ENCODE assay signal across 11 mouse cellular contexts in the genomic region with DNA sequence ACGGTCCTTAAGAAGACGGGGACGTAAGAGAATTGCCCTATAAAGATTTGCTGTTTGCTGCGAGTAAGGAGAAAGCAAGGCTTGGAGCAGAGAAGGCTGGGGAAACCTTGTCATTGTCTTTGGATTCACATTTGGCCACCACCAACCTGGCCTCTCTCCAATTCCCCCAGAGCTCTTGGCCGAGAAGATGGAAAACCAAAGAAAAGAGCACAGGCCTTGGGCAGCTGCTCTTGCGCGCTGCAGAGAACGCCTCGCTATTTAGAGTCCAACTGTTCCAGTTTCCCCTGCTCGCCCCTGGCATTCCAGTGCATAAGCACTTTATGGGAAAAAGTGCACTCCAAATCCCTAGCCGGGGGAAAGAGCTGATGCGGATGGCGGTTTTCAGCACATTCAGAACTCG.
A peak's percentile ranks its signal among the peaks of the same experiment; 100 is the strongest.
DNase-seq lines count a peak whose midpoint lies in the region; ATAC-seq and TF ChIP-seq lines count a peak whose summit lies in the region.
"Had no signal": no experiment of that assay in that cellular context is flagged by ENCODE, and none has a peak within 500 bp of the region (broad histone marks: within the 10 kb centered on the region; RNA-seq: fewer than 3 reads in every experiment).

No protein-coding gene starts in this region.

- H3K36me3 ChIP-seq in midbrain, postnatal 0 days (ENCODE audit: insufficient read depth, low read length): no peaks in the 10 kb centered on the region
- H3K36me3 ChIP-seq in kidney, embryonic 15.5 days: no peaks in the 10 kb centered on the region

- no peaks in the 10 kb centered on the region for H3K9me3 ChIP-seq in midbrain, postnatal 0 days (ENCODE audit: low read length)
- H3K9me3 ChIP-seq in kidney, embryonic 15.5 days (replicated peaks): no peaks in the 10 kb centered on the region

- ATAC-seq in midbrain, postnatal 0 days (ENCODE audit: low FRiP score): 0 out of 2 replicates have a peak, but pooled peaks have one; percentile 34
- no peak for ATAC-seq in kidney, embryonic 15.5 days (replicated peaks; ENCODE audit: low FRiP score)

- no peak overlapping the region for H3K27ac ChIP-seq in midbrain, postnatal 0 days (ENCODE audit: low read depth, low read length)
- H3K27ac ChIP-seq in kidney, embryonic 15.5 days: no peak overlapping the region

- no peaks in the 10 kb centered on the region for H3K27me3 ChIP-seq in midbrain, postnatal 0 days (ENCODE audit: insufficient read depth, low read length)
- H3K27me3 ChIP-seq in kidney, embryonic 15.5 days: no peaks in the 10 kb centered on the region

- DNase-seq in heart, postnatal 4 days: peak; percentile 7
- DNase-seq in heart, adult 8-10 months (ENCODE audit: low spot score): no peak
- peak; percentile 42 to 53 for DNase-seq in cerebellum, adult 18-20 months
- DNase-seq in frontal cortex, postnatal 36 days (ENCODE audit: low spot score in 2 of 2): peak; percentile 43 to 67
- peak; percentile 82 for DNase-seq in midbrain, postnatal 0 days (ENCODE audit: low spot score)
- DNase-seq in kidney, adult 11 months: no peak
- no peak for DNase-seq in urinary bladder, postnatal 36 days (ENCODE audit: low spot score in 2 of 2)
- DNase-seq: adrenal gland, postnatal 25 days had no signal

- no peak overlapping the region for H3K4me3 ChIP-seq in midbrain, postnatal 0 days (ENCODE audit: low read depth, low read length)
- no peak overlapping the region for H3K4me3 ChIP-seq in kidney, embryonic 15.5 days (replicated peaks)
- H3K4me3 ChIP-seq: erythroblast, embryonic 14.5 days; myocyte had no signal

- no peaks in the 10 kb centered on the region for H3K4me1 ChIP-seq in midbrain, postnatal 0 days (ENCODE audit: insufficient read depth, low read length)
- no peaks in the 10 kb centered on the region for H3K4me1 ChIP-seq in kidney, embryonic 15.5 days

- no peak for TF ChIP-seq CTCF in midbrain, postnatal 0 days (IDR thresholded peaks at IDR 0.05)

- WGBS in midbrain, postnatal 0 days: 66% methylated on average over 14 of the region's 14 CpGs
- WGBS in kidney, embryonic 15.5 days: 70% methylated on average over 14 of the region's 14 CpGs

- H3K9ac ChIP-seq in midbrain, postnatal 0 days (replicated peaks; ENCODE audit: low read length, poor library complexity, severe bottlenecking): no peak overlapping the region
- H3K9ac ChIP-seq in kidney, embryonic 15.5 days: no peak overlapping the region

- H3K4me2 ChIP-seq in midbrain, postnatal 0 days (ENCODE audit: low read depth, low read length, poor library complexity, severe bottlenecking): no peak overlapping the region
- no peak overlapping the region for H3K4me2 ChIP-seq in kidney, embryonic 15.5 days

Comparison
In these comparisons a context has a peak if more than half of its experiments do, and no peak if none do; other contexts are left out.
1. DNase-seq: peak in heart, postnatal 4 days (single experiment), cerebellum, adult 18-20 months (2 of 2), frontal cortex, postnatal 36 days (2 of 2) and midbrain, postnatal 0 days (single experiment); none in heart, adult 8-10 months (single experiment), kidney, adult 11 months (single experiment) and urinary bladder, postnatal 36 days (0 of 2).